Mouse (Mus musculus) midbrain, embryonic 15.5 days (tissue): Measurements from ENCODE around the gene Kcnj10. TPM values are rescaled to one million over a fixed set of nuclear protein-coding genes. Genes with fewer than 3 reads are reported as not detected.

Experiments used
- ATAC-seq: fragments of 200-750 bp; cut with Nextera tagmentation; replicated peaks from 2 replicates; pipeline ENCODE4 v1.8.0; 2017; ENCODE audit warnings: moderate TSS enrichment
- H3K27ac ChIP-seq: fragments of 300-500 bp; sonication (generic); 2 replicates; pipeline ENCODE4 v1.5.1; 2015; ENCODE audit warnings: mild to moderate bottlenecking, inconsistent platforms
- H3K27me3 ChIP-seq: fragments of 300-500 bp; sonication (generic); replicated peaks from 2 replicates; pipeline ENCODE4 v1.6.1; 2015; ENCODE audit warnings: inconsistent platforms
- H3K36me3 ChIP-seq: fragments of 300-500 bp; sonication (generic); replicated peaks from 2 replicates; pipeline ENCODE4 v1.6.1; 2015; ENCODE audit warnings: inconsistent platforms
- H3K4me1 ChIP-seq: fragments of 300-500 bp; sonication (generic); 2 replicates; pipeline ENCODE4 v1.6.1; 2015; ENCODE audit warnings: inconsistent platforms
- H3K4me2 ChIP-seq: fragments of 300-500 bp; sonication (generic); 2 replicates; pipeline ENCODE4 v1.6.1; 2015; ENCODE audit warnings: inconsistent platforms, mild to moderate bottlenecking, moderate library complexity
- H3K4me3 ChIP-seq: fragments of 300-500 bp; sonication (generic); 2 replicates; pipeline ENCODE4 v1.5.1; 2015; ENCODE audit warnings: mild to moderate bottlenecking, inconsistent platforms
- H3K9ac ChIP-seq: fragments of 300-500 bp; sonication (generic); 2 replicates; pipeline ENCODE4 v1.6.1; 2015; ENCODE audit warnings: mild to moderate bottlenecking, inconsistent platforms
- H3K9me3 ChIP-seq: fragments of 300-500 bp; sonication (generic); 2 replicates; pipeline ENCODE4 v1.6.1; 2016; ENCODE audit warnings: inconsistent platforms
- whole genome bisulfite sequencing: fragments of 180-500 bp; shearing (Covaris S2); methylation state at CpG from one replicate; pipeline ENCODE4 v1.1.7; 2015; ENCODE audit warnings: mixed read lengths; 5-methylcytosine and 5-hydroxymethylcytosine counted together
- polyA plus RNA-seq: library from polyadenylated mRNA; unstranded; fragments of >200 nt; fragmentation: Nextera tagmentation; extraction: Ambion mirVana; gene quantifications from 2 replicates; pipeline ENCODE4 v1.2.1, GENCODE M21; 2015

Kcnj10 gene
- polyA plus RNA-seq, 1 experiment from 2014 or later = 1.8 TPM

GRCm38 (mm10) chr1:172305153-172305552, 35.9 kb upstream of the Kcnj10 start:
- Histone ChIP-seq H3K4me2 (no peak overlapping the region), H3K4me1 (peaks cover 23% of the 10 kb centered on the region), H3K9me3 (no peaks in the 10 kb centered on the region), H3K27me3 (no peaks in the 10 kb centered on the region), H3K27ac (no peak overlapping the region), H3K4me3 (no peak overlapping the region), H3K9ac (no peak overlapping the region), H3K36me3 (no peaks in the 10 kb centered on the region)
- no peak for ATAC-seq
- WGBS = 92% methylated on average over 2 of the region's 2 CpGs

GRCm38 (mm10) chr1:172305635-172306034, 35.4 kb upstream of the Kcnj10 start:
- Histone ChIP-seq H3K27me3 (no peaks in the 10 kb centered on the region), H3K4me3 (no peak overlapping the region), H3K4me1 (peaks cover 28% of the 10 kb centered on the region), H3K9me3 (no peaks in the 10 kb centered on the region), H3K9ac (no peak overlapping the region), H3K36me3 (no peaks in the 10 kb centered on the region), H3K27ac (no peak overlapping the region), H3K4me2 (no peak overlapping the region)
- no peak for ATAC-seq
- WGBS = 84% methylated on average over 3 of the region's 3 CpGs

GRCm38 (mm10) chr1:172306196-172306595, 34.8 kb upstream of the Kcnj10 start:
- no peaks in the 10 kb centered on the region for H3K36me3 ChIP-seq
- H3K4me2 ChIP-seq = no peak overlapping the region
- 85% methylated on average over 4 of the region's 4 CpGs for WGBS
- H3K4me1 ChIP-seq = peaks cover 28% of the 10 kb centered on the region
- H3K27me3 ChIP-seq = no peaks in the 10 kb centered on the region
- no peak overlapping the region for H3K27ac ChIP-seq
- no peak overlapping the region for H3K9ac ChIP-seq
- no peaks in the 10 kb centered on the region for H3K9me3 ChIP-seq
- no peak overlapping the region for H3K4me3 ChIP-seq
- ATAC-seq = no peak

GRCm38 (mm10) chr1:172306885-172307284, 34.1 kb upstream of the Kcnj10 start:
- Histone ChIP-seq H3K4me2 (no peak overlapping the region), H3K4me1 (peaks cover 27% of the 10 kb centered on the region), H3K4me3 (no peak overlapping the region), H3K36me3 (no peaks in the 10 kb centered on the region), H3K27ac (no peak overlapping the region), H3K9ac (no peak overlapping the region), H3K27me3 (no peaks in the 10 kb centered on the region), H3K9me3 (no peaks in the 10 kb centered on the region)
- WGBS = 71% methylated on average over 6 of the region's 6 CpGs
- no peak for ATAC-seq

GRCm38 (mm10) chr1:172307936-172308335, 33.1 kb upstream of the Kcnj10 start:
- H3K36me3 ChIP-seq = no peaks in the 10 kb centered on the region
- 55% methylated on average over 10 of the region's 10 CpGs for WGBS
- H3K4me1 ChIP-seq = peaks cover 32% of the 10 kb centered on the region
- no peak overlapping the region for H3K4me2 ChIP-seq
- no peak overlapping the region for H3K9ac ChIP-seq
- H3K27me3 ChIP-seq = no peaks in the 10 kb centered on the region
- H3K9me3 ChIP-seq = no peaks in the 10 kb centered on the region
- no peak for ATAC-seq
- H3K27ac ChIP-seq = peak overlapping the region; percentile 44; the same call in 1 of the 2 replicates
- H3K4me3 ChIP-seq = no peak overlapping the region

GRCm38 (mm10) chr1:172308409-172308808, 32.6 kb upstream of the Kcnj10 start:
- no peaks in the 10 kb centered on the region for H3K27me3 ChIP-seq
- H3K4me2 ChIP-seq = no peak overlapping the region
- WGBS = 100% methylated on average over 1 of the region's 1 CpGs
- no peak overlapping the region for H3K4me3 ChIP-seq
- 0 out of 2 replicates have a peak overlapping the region, but pooled peaks have one; percentile 17 for H3K27ac ChIP-seq
- no peak for ATAC-seq
- no peaks in the 10 kb centered on the region for H3K9me3 ChIP-seq
- H3K36me3 ChIP-seq = no peaks in the 10 kb centered on the region
- H3K4me1 ChIP-seq = peaks cover 36% of the 10 kb centered on the region
- no peak overlapping the region for H3K9ac ChIP-seq

- ATAC-seq = peak; percentile 76
- H3K27me3 ChIP-seq = no peaks in the 10 kb centered on the region
- H3K4me1 ChIP-seq = peaks cover 45% of the 10 kb centered on the region
- H3K4me2 ChIP-seq = peak overlapping the region; percentile 81
- peak overlapping the region; percentile 42 for H3K9ac ChIP-seq
- H3K9me3 ChIP-seq = no peaks in the 10 kb centered on the region
- peak overlapping the region; percentile 35 for H3K4me3 ChIP-seq
- 2% methylated on average over 14 of the region's 14 CpGs for WGBS
- H3K27ac ChIP-seq = peak overlapping the region; percentile 81
- no peaks in the 10 kb centered on the region for H3K36me3 ChIP-seq
These were observed 31.2 kb upstream of the Kcnj10 start for GRCm38 (mm10) chr1:172309699-172310398.

- WGBS = 12% methylated on average over 23 of the region's 23 CpGs
These were observed 29.6 kb upstream of the Kcnj10 start for GRCm38 (mm10) chr1:172311248-172311906.

GRCm38 (mm10) chr1:172311921-172312767, 28.9 kb upstream of the Kcnj10 start:
- Histone ChIP-seq H3K27me3 (no peaks in the 10 kb centered on the region), H3K36me3 (no peaks in the 10 kb centered on the region), H3K4me3 (peak overlapping the region; percentile 63), H3K4me2 (peak overlapping the region; percentile 88), H3K27ac (peak overlapping the region; percentile 73), H3K4me1 (peaks cover 48% of the 10 kb centered on the region), H3K9ac (peak overlapping the region; percentile 72), H3K9me3 (no peaks in the 10 kb centered on the region)
- ATAC-seq = peak; percentile 58
- 3% methylated on average over 34 of the region's 55 CpGs for WGBS

More at GRCm38 (mm10) chr1:172311248-172311906, 29.6 kb upstream of the Kcnj10 start:
- ATAC-seq = peak; percentile 3; the same call in 1 of the 2 replicates
- Histone ChIP-seq H3K9me3 (no peaks in the 10 kb centered on the region), H3K4me3 (peak overlapping the region; percentile 63), H3K9ac (peak overlapping the region; percentile 72), H3K4me2 (peak overlapping the region; percentile 88), H3K36me3 (no peaks in the 10 kb centered on the region), H3K27me3 (no peaks in the 10 kb centered on the region), H3K4me1 (peaks cover 48% of the 10 kb centered on the region), H3K27ac (peak overlapping the region; percentile 73)

GRCm38 (mm10) chr1:172312768-172313561, 28.0 kb upstream of the Kcnj10 start:
- 0 out of 2 replicates have a peak overlapping the region, but pooled peaks have one; percentile 73 for H3K27ac ChIP-seq
- ATAC-seq = no peak; the same call in 1 of the 2 replicates
- H3K4me1 ChIP-seq = peaks cover 54% of the 10 kb centered on the region

GRCm38 (mm10) chr1:172313613-172314411, 27.2 kb upstream of the Kcnj10 start:
- Histone ChIP-seq H3K4me2 (peak overlapping the region; percentile 88), H3K9ac (no peak overlapping the region), H3K27me3 (no peaks in the 10 kb centered on the region), H3K4me3 (no peak overlapping the region), H3K4me1 (peaks cover 54% of the 10 kb centered on the region), H3K9me3 (no peaks in the 10 kb centered on the region), H3K27ac (no peak overlapping the region), H3K36me3 (no peaks in the 10 kb centered on the region)
- ATAC-seq = no peak
- WGBS = 59% methylated on average over 10 of the region's 10 CpGs

More at GRCm38 (mm10) chr1:172312768-172313561, 28.0 kb upstream of the Kcnj10 start:
- H3K27me3 ChIP-seq = no peaks in the 10 kb centered on the region
- peak overlapping the region; percentile 72 for H3K9ac ChIP-seq
- no peaks in the 10 kb centered on the region for H3K36me3 ChIP-seq
- WGBS = 9% methylated on average over 16 of the region's 16 CpGs
- peak overlapping the region; percentile 88 for H3K4me2 ChIP-seq
- no peaks in the 10 kb centered on the region for H3K9me3 ChIP-seq
- peak overlapping the region; percentile 63 for H3K4me3 ChIP-seq
